Mouse (Mus musculus): ENCODE results near the gene Morn2.
A peak's percentile ranks its signal among the peaks of the same experiment; 100 is the strongest.
"Not testable (repeated sequence)": the region's sequence is repeated elsewhere in the genome, so short reads cannot be mapped to it uniquely, and the experiment has no call there.

The Morn2 gene

GRCm38 (mm10) chr17:80290074-80290657 lies at the start of gene Morn2, which contains the start of gene Dhx57:
TSS of gene Morn2 (plus strand) at chr17:80290203.
TSS of gene Dhx57 (minus strand) at chr17:80290476.
- DNase-seq (ENCODE audit: low spot score in 2 of 2): peak; percentile 98 to 99

- no peak for DNase-seq (ENCODE audit: low spot score in 2 of 2)
Observed at GRCm38 (mm10) chr17:80241594-80241993, 48.4 kb upstream of the Morn2 start.

GRCm38 (mm10) chr17:80243116-80243515 lies 46.9 kb upstream of the Morn2 start:
- no peak for DNase-seq (ENCODE audit: low spot score in 2 of 2)

- no peak for DNase-seq (ENCODE audit: low spot score in 2 of 2)
Observed at GRCm38 (mm10) chr17:80252757-80253525, 37.1 kb upstream of the Morn2 start.

- DNase-seq (ENCODE audit: low spot score in 2 of 2): no peak
Observed at GRCm38 (mm10) chr17:80254421-80254820, 35.6 kb upstream of the Morn2 start.

GRCm38 (mm10) chr17:80255208-80255607 lies 34.8 kb upstream of the Morn2 start:
- no peak for DNase-seq (ENCODE audit: low spot score in 2 of 2)

- no peak for DNase-seq (ENCODE audit: low spot score in 2 of 2)
Observed at GRCm38 (mm10) chr17:80267065-80267464, 22.9 kb upstream of the Morn2 start.

- no peak for DNase-seq (ENCODE audit: low spot score in 2 of 2)
Observed at GRCm38 (mm10) chr17:80268151-80268550, 21.9 kb upstream of the Morn2 start.

- DNase-seq (ENCODE audit: low spot score in 2 of 2): not testable (repeated sequence)
Observed at GRCm38 (mm10) chr17:80270622-80271021, 19.4 kb upstream of the Morn2 start.

GRCm38 (mm10) chr17:80278255-80278654 lies 11.7 kb upstream of the Morn2 start:
- no peak for DNase-seq (ENCODE audit: low spot score in 2 of 2)

GRCm38 (mm10) chr17:80279340-80280070 lies 10.5 kb upstream of the Morn2 start:
- no peak for DNase-seq (ENCODE audit: low spot score in 2 of 2)

- no peak for DNase-seq (ENCODE audit: low spot score in 2 of 2)
Observed at GRCm38 (mm10) chr17:80284446-80284845, 5.6 kb upstream of the Morn2 start.

- no peak for DNase-seq (ENCODE audit: low spot score in 2 of 2)
Observed at GRCm38 (mm10) chr17:80288012-80288411, 2.0 kb upstream of the Morn2 start.

- DNase-seq (ENCODE audit: low spot score in 2 of 2): no peak
Observed at GRCm38 (mm10) chr17:80289280-80290073, 526 bp upstream of the Morn2 start.

GRCm38 (mm10) chr17:80291148-80291547 lies 1.1 kb downstream of the Morn2 start:
- DNase-seq (ENCODE audit: low spot score in 2 of 2): peak in 1 of 2 experiments; percentile 19

- no peak for DNase-seq (ENCODE audit: low spot score in 2 of 2)
Observed at GRCm38 (mm10) chr17:80295258-80295657, 5.3 kb downstream of the Morn2 start.

- DNase-seq (ENCODE audit: low spot score in 2 of 2): no peak
Observed at GRCm38 (mm10) chr17:80298844-80299243, 8.8 kb downstream of the Morn2 start.

GRCm38 (mm10) chr17:80307251-80307650 lies 17.2 kb downstream of the Morn2 start, which contains the start of gene Arhgef33:
TSS of gene Arhgef33 (plus strand) at chr17:80307407.
- DNase-seq (ENCODE audit: low spot score in 2 of 2): no peak

- no peak for DNase-seq (ENCODE audit: low spot score in 2 of 2)
Observed at GRCm38 (mm10) chr17:80311761-80312160, 21.8 kb downstream of the Morn2 start.

GRCm38 (mm10) chr17:80312405-80312804 lies 22.4 kb downstream of the Morn2 start:
- DNase-seq (ENCODE audit: low spot score in 2 of 2): no peak

GRCm38 (mm10) chr17:80322228-80322627 lies 32.2 kb downstream of the Morn2 start:
- DNase-seq (ENCODE audit: low spot score in 2 of 2): no peak

- DNase-seq (ENCODE audit: low spot score in 2 of 2): no peak
Observed at GRCm38 (mm10) chr17:80323015-80323414, 33.0 kb downstream of the Morn2 start.
